Mouse (Mus musculus): Measurements from ENCODE around the gene Dyrk1b. TPM values are rescaled to one million over a fixed set of nuclear protein-coding genes. Genes with fewer than 3 reads are reported as not detected.
A peak's percentile ranks its signal among the peaks of the same experiment; 100 is the strongest.
"Not testable (repeated sequence)": the region's sequence is repeated elsewhere in the genome, so short reads cannot be mapped to it uniquely, and the experiment has no call there.

The Dyrk1b gene
- 10.7 and 10.9 TPM in 2 replicates for polyA plus RNA-seq (2015; fragmentation: Nextera tagmentation; extraction: Ambion mirVana)

GRCm38 (mm10) chr7:28179228-28179627 is at the start of gene Dyrk1b:
Dyrk1b (plus strand) TSS chr7:28179469.
- no peaks in the 10 kb centered on the region for H3K27me3 ChIP-seq (replicated peaks)
- H3K4me2 ChIP-seq: peak within 1 kb of the TSS; percentile 61
- H3K27ac ChIP-seq (replicated peaks): peak within 1 kb of the TSS; percentile 95
- H3K9ac ChIP-seq (replicated peaks): peak within 1 kb of the TSS; percentile 83
- peaks cover 64% of the 10 kb centered on the region for H3K36me3 ChIP-seq
- peaks cover 17% of the 10 kb centered on the region for H3K4me1 ChIP-seq
- ATAC-seq (ENCODE audit: low FRiP score): peak; percentile 92
- under 1% methylated on average over 25 of the region's 25 CpGs for WGBS
- no peaks in the 10 kb centered on the region for H3K9me3 ChIP-seq (replicated peaks)
- H3K4me3 ChIP-seq (replicated peaks): peak within 1 kb of the TSS; percentile 99

GRCm38 (mm10) chr7:28137613-28138012 is 41.7 kb upstream of the Dyrk1b start:
- H3K27ac ChIP-seq (replicated peaks): no peak overlapping the region
- H3K27me3 ChIP-seq (replicated peaks): no peaks in the 10 kb centered on the region
- no peaks in the 10 kb centered on the region for H3K36me3 ChIP-seq
- H3K4me3 ChIP-seq (replicated peaks): no peak overlapping the region
- H3K4me1 ChIP-seq: no peaks in the 10 kb centered on the region
- no peak for ATAC-seq (ENCODE audit: low FRiP score)
- no peaks in the 10 kb centered on the region for H3K9me3 ChIP-seq (replicated peaks)
- no peak overlapping the region for H3K4me2 ChIP-seq
- H3K9ac ChIP-seq (replicated peaks): no peak overlapping the region
- 71% methylated on average over 5 of the region's 5 CpGs for WGBS

GRCm38 (mm10) chr7:28148263-28148662 is 31.0 kb upstream of the Dyrk1b start:
- WGBS: 18% methylated on average over 3 of the region's 3 CpGs
- no peak overlapping the region for H3K9ac ChIP-seq (replicated peaks)

GRCm38 (mm10) chr7:28149841-28150240 is 29.4 kb upstream of the Dyrk1b start:
- H3K4me3 ChIP-seq (replicated peaks): no peak overlapping the region

More at GRCm38 (mm10) chr7:28148263-28148662, 31.0 kb upstream of the Dyrk1b start:
- Histone ChIP-seq H3K4me2 (no peak overlapping the region), H3K27me3 (replicated peaks) (no peaks in the 10 kb centered on the region; the same call in 1 of the 2 replicates), H3K4me1 (no peaks in the 10 kb centered on the region), H3K9me3 (replicated peaks) (no peaks in the 10 kb centered on the region), H3K27ac (replicated peaks) (no peak overlapping the region), H3K4me3 (replicated peaks) (no peak overlapping the region), H3K36me3 (no peaks in the 10 kb centered on the region)
- no peak for ATAC-seq (ENCODE audit: low FRiP score)

GRCm38 (mm10) chr7:28151584-28152221 is 27.6 kb upstream of the Dyrk1b start:
- WGBS: 22% methylated on average over 13 of the region's 13 CpGs
- Histone ChIP-seq H3K27me3 (replicated peaks) (no peaks in the 10 kb centered on the region; the same call in 1 of the 2 replicates), H3K36me3 (no peaks in the 10 kb centered on the region), H3K9ac (replicated peaks) (no peak overlapping the region), H3K4me3 (replicated peaks) (no peak overlapping the region), H3K27ac (replicated peaks) (no peak overlapping the region), H3K9me3 (replicated peaks) (no peaks in the 10 kb centered on the region), H3K4me2 (no peak overlapping the region), H3K4me1 (no peaks in the 10 kb centered on the region)
- no peak for ATAC-seq (ENCODE audit: low FRiP score)

More at GRCm38 (mm10) chr7:28149841-28150240, 29.4 kb upstream of the Dyrk1b start:
- Histone ChIP-seq H3K36me3 (no peaks in the 10 kb centered on the region), H3K4me1 (no peaks in the 10 kb centered on the region), H3K9me3 (replicated peaks) (no peaks in the 10 kb centered on the region), H3K27ac (replicated peaks) (no peak overlapping the region), H3K27me3 (replicated peaks) (no peaks in the 10 kb centered on the region; the same call in 1 of the 2 replicates), H3K9ac (replicated peaks) (no peak overlapping the region), H3K4me2 (no peak overlapping the region)
- 97% methylated on average over 1 of the region's 1 CpGs for WGBS
- ATAC-seq (ENCODE audit: low FRiP score): no peak

GRCm38 (mm10) chr7:28153595-28153994 is 25.7 kb upstream of the Dyrk1b start:
- not testable (repeated sequence) for H3K4me1 ChIP-seq; H3K27me3 ChIP-seq (replicated peaks); H3K36me3 ChIP-seq; H3K4me2 ChIP-seq; H3K9me3 ChIP-seq (replicated peaks); ATAC-seq (ENCODE audit: low FRiP score); H3K4me3 ChIP-seq (replicated peaks); H3K27ac ChIP-seq (replicated peaks); H3K9ac ChIP-seq (replicated peaks)
- 31% methylated on average over 5 of the region's 5 CpGs for WGBS

GRCm38 (mm10) chr7:28159292-28159691 is 20.0 kb upstream of the Dyrk1b start:
- no peaks in the 10 kb centered on the region for H3K36me3 ChIP-seq
- H3K27me3 ChIP-seq (replicated peaks): no peaks in the 10 kb centered on the region
- no peaks in the 10 kb centered on the region for H3K9me3 ChIP-seq (replicated peaks)
- H3K9ac ChIP-seq (replicated peaks): no peak overlapping the region
- no peak for ATAC-seq (ENCODE audit: low FRiP score)
- no peak overlapping the region for H3K4me3 ChIP-seq (replicated peaks)
- WGBS: 68% methylated on average over 6 of the region's 6 CpGs
- no peak overlapping the region for H3K4me2 ChIP-seq
- no peaks in the 10 kb centered on the region for H3K4me1 ChIP-seq
- H3K27ac ChIP-seq (replicated peaks): no peak overlapping the region

- Histone ChIP-seq H3K9me3 (replicated peaks) (no peaks in the 10 kb centered on the region), H3K36me3 (no peaks in the 10 kb centered on the region), H3K4me1 (no peaks in the 10 kb centered on the region), H3K4me3 (replicated peaks) (no peak overlapping the region), H3K9ac (replicated peaks) (no peak overlapping the region), H3K27me3 (replicated peaks) (no peaks in the 10 kb centered on the region), H3K4me2 (no peak overlapping the region), H3K27ac (replicated peaks) (no peak overlapping the region)
- WGBS: 78% methylated on average over 3 of the region's 3 CpGs
- no peak for ATAC-seq (ENCODE audit: low FRiP score)
These were observed 19.4 kb upstream of the Dyrk1b start for GRCm38 (mm10) chr7:28159893-28160292.

- WGBS: 48% methylated on average over 9 of the region's 9 CpGs
- no peak for ATAC-seq (ENCODE audit: low FRiP score)
These were observed 18.0 kb upstream of the Dyrk1b start for GRCm38 (mm10) chr7:28161163-28161749.

GRCm38 (mm10) chr7:28165406-28165805 is 13.9 kb upstream of the Dyrk1b start:
- Histone ChIP-seq H3K36me3 (no peaks in the 10 kb centered on the region), H3K27me3 (replicated peaks) (no peaks in the 10 kb centered on the region), H3K4me2 (no peak overlapping the region), H3K27ac (replicated peaks) (no peak overlapping the region), H3K4me1 (peaks cover 18% of the 10 kb centered on the region), H3K4me3 (replicated peaks) (no peak overlapping the region), H3K9me3 (replicated peaks) (no peaks in the 10 kb centered on the region), H3K9ac (replicated peaks) (no peak overlapping the region)
- ATAC-seq (ENCODE audit: low FRiP score): no peak
- 81% methylated on average over 6 of the region's 6 CpGs for WGBS

More at GRCm38 (mm10) chr7:28161163-28161749, 18.0 kb upstream of the Dyrk1b start:
- Histone ChIP-seq H3K9me3 (replicated peaks) (no peaks in the 10 kb centered on the region), H3K4me3 (replicated peaks) (no peak overlapping the region), H3K4me2 (no peak overlapping the region), H3K4me1 (no peaks in the 10 kb centered on the region), H3K36me3 (no peaks in the 10 kb centered on the region), H3K27me3 (replicated peaks) (no peaks in the 10 kb centered on the region), H3K27ac (replicated peaks) (no peak overlapping the region), H3K9ac (replicated peaks) (no peak overlapping the region)

- Histone ChIP-seq H3K4me2 (peak overlapping the region; percentile 95), H3K4me1 (peaks cover 36% of the 10 kb centered on the region), H3K36me3 (no peaks in the 10 kb centered on the region), H3K9ac (replicated peaks) (peak overlapping the region; percentile 47), H3K4me3 (replicated peaks) (peak overlapping the region; percentile 95), H3K27me3 (replicated peaks) (no peaks in the 10 kb centered on the region), H3K27ac (replicated peaks) (peak overlapping the region; percentile 84), H3K9me3 (replicated peaks) (no peaks in the 10 kb centered on the region)
- WGBS: 9% methylated on average over 9 of the region's 9 CpGs
- peak; percentile 51 for ATAC-seq (ENCODE audit: low FRiP score)
These were observed 10.8 kb upstream of the Dyrk1b start for GRCm38 (mm10) chr7:28168320-28169115.
